ENCODE assay signal across 19 mouse cellular contexts in the genomic region with DNA sequence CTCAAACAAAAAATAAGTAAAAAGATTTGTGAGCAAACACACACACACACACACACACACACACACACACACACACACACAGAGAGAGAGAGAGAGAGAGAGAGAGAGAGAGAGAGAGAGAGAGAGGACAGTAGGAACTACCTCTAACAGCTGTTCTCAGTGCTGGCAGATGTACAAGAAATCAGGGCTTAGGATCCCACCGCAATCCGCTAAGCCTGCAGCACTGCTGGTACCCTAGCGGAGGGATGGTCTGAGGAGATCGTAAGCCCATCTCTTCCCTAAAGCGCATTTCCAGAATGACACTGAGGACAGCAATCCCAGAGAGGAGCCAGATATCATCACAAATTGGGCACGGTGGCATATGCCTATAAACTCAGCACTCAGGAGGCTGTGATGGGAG.
"Had no signal": no experiment of that assay in that cellular context is flagged by ENCODE, and none has a peak within 500 bp of the region (broad histone marks: within the 10 kb centered on the region; RNA-seq: fewer than 3 reads in every experiment).

No protein-coding gene starts in this region.

- H3K27ac ChIP-seq: liver, embryonic 13.5 days; liver, embryonic 15.5 days; macrophage; midbrain, embryonic 13.5 days; neural tube, embryonic 12.5 days; stomach, embryonic 15.5 days; stomach, postnatal 0 days had no signal

- H3K27me3 ChIP-seq: liver, embryonic 13.5 days; midbrain, embryonic 13.5 days; neural tube, embryonic 12.5 days; stomach, embryonic 15.5 days had no signal

- H3K4me2 ChIP-seq: liver, embryonic 13.5 days; liver, embryonic 15.5 days; midbrain, embryonic 11.5 days; midbrain, embryonic 13.5 days; neural tube, embryonic 12.5 days; stomach, embryonic 15.5 days had no signal

- H3K9ac ChIP-seq: liver, embryonic 13.5 days; liver, embryonic 15.5 days; liver, postnatal 0 days; midbrain, embryonic 13.5 days; neural tube, embryonic 12.5 days; stomach, embryonic 15.5 days had no signal

- H3K36me3 ChIP-seq: liver, embryonic 13.5 days; liver, embryonic 15.5 days; midbrain, embryonic 13.5 days; neural tube, embryonic 12.5 days; stomach, embryonic 15.5 days had no signal

- ATAC-seq: liver, postnatal 0 days; midbrain, embryonic 13.5 days; midbrain, embryonic 16.5 days had no signal

- H3K9me3 ChIP-seq: liver, embryonic 13.5 days; liver, embryonic 15.5 days; megakaryocyte, embryonic 14.5 days; midbrain, embryonic 13.5 days; neural tube, embryonic 12.5 days; stomach, embryonic 15.5 days had no signal

- H3K4me3 ChIP-seq: liver, embryonic 13.5 days; liver, embryonic 15.5 days; megakaryocyte, embryonic 14.5 days; midbrain, embryonic 13.5 days; neural tube, embryonic 12.5 days; stomach, embryonic 15.5 days had no signal

- DNase-seq: liver, embryonic 13.5 days; liver, postnatal 0 days; lung, adult 2 months; lung, postnatal 14 days; lung, postnatal 36 days; retina, postnatal 1 day; right cerebral cortex, postnatal 14 days; thymus, adult 2 months; thymus, postnatal 25 days; thymus, postnatal 4 days had no signal
